In the genomic region with DNA sequence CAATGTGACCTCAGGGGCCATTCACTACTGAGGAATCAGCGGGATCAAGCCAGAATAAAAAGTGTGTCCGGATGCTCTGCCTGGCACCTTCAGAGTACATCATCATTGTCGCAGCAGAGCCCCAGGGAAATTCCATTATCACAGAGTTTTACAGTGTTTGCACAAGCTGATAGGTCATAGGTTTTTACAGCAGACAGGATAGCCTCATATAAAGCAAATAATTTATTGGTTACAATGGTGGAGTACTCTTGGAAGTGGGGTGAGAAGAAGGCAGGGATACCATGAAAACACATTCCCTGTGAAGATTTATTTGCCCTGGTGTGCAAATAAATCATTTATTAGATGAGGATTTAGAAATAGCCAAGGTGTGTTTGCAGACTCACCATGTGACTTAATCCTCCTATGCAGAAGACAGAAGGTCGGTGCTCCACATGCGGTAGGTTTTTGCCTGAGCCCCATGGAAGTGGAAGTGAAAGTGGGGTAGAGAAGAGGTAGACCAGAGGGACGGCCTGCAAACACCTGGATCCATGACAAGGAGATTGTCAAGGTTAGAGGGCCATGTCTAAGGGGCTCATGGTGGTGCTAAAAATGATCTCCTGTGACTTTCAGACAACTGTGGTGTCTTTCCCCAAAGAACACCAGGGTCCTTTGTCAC, we compare ENCODE assay signal across 27 mouse cellular contexts. TPM values are rescaled to one million over a fixed set of nuclear protein-coding genes. Genes with fewer than 3 reads are reported as not detected.
"Had no signal": no experiment of that assay in that cellular context is flagged by ENCODE, and none has a peak within 500 bp of the region (broad histone marks: within the 10 kb centered on the region; RNA-seq: fewer than 3 reads in every experiment).

No protein-coding gene starts in this region.

- DNase-seq: kidney, adult 2 months; kidney, postnatal 25 days; left cerebral cortex, postnatal 4 days; liver, postnatal 0 days; lung, embryonic 14.5 days; retina, postnatal 1 day; right cerebral cortex, postnatal 25 days; thymus, adult 18-20 months; thymus, postnatal 4 days had no signal

- H3K9me3 ChIP-seq: limb, embryonic 12.5 days; limb, embryonic 15.5 days; midbrain, embryonic 12.5 days; midbrain, embryonic 15.5 days; neural tube, embryonic 12.5 days; neural tube, embryonic 15.5 days had no signal

- H3K36me3 ChIP-seq: limb, embryonic 12.5 days; limb, embryonic 15.5 days; midbrain, embryonic 12.5 days; midbrain, embryonic 15.5 days; neural tube, embryonic 12.5 days; neural tube, embryonic 15.5 days had no signal

- H3K4me1 ChIP-seq: limb, embryonic 12.5 days; limb, embryonic 15.5 days; midbrain, embryonic 12.5 days; midbrain, embryonic 15.5 days; neural tube, embryonic 12.5 days; neural tube, embryonic 15.5 days had no signal

- H3K27me3 ChIP-seq: limb, embryonic 15.5 days; midbrain, embryonic 12.5 days; midbrain, embryonic 15.5 days; neural tube, embryonic 12.5 days; neural tube, embryonic 15.5 days had no signal

- H3K9ac ChIP-seq: limb, embryonic 12.5 days; limb, embryonic 15.5 days; liver, embryonic 14.5 days; liver, postnatal 0 days; lung, embryonic 14.5 days; midbrain, embryonic 12.5 days; midbrain, embryonic 15.5 days; neural tube, embryonic 12.5 days; neural tube, embryonic 15.5 days had no signal

- H3K4me2 ChIP-seq: limb, embryonic 12.5 days; limb, embryonic 15.5 days; liver, embryonic 11.5 days; lung, embryonic 14.5 days; midbrain, embryonic 12.5 days; midbrain, embryonic 15.5 days; neural tube, embryonic 12.5 days; neural tube, embryonic 15.5 days had no signal

- H3K4me3 ChIP-seq: limb, embryonic 12.5 days; limb, embryonic 15.5 days; midbrain, embryonic 12.5 days; midbrain, embryonic 15.5 days; neural tube, embryonic 12.5 days; neural tube, embryonic 15.5 days had no signal

- ATAC-seq: liver, postnatal 0 days; lung, postnatal 0 days; midbrain, embryonic 15.5 days had no signal

- H3K27ac ChIP-seq: kidney, postnatal 0 days; limb, embryonic 12.5 days; limb, embryonic 15.5 days; liver, embryonic 14.5 days; macrophage; midbrain, embryonic 12.5 days; midbrain, embryonic 15.5 days; neural tube, embryonic 12.5 days; neural tube, embryonic 15.5 days had no signal

RNA-seq across cellular contexts. Expression of a gene that starts 3.8 kb away (rescaled TPM):
- total RNA-seq: layer of hippocampus, postnatal 14 days; left cerebral cortex, adult 8-10 months; left cerebral cortex, postnatal 14 days; left cerebral cortex, postnatal 4 days; megakaryocyte, adult 5-6 weeks had no signal
- polyA plus RNA-seq: kidney, adult 2 months; kidney, embryonic 14.5 days; kidney, postnatal 0 days; limb, embryonic 12.5 days; limb, embryonic 15.5 days; liver, embryonic 11.5 days; liver, embryonic 14.5 days; liver, postnatal 0 days; lung, embryonic 14.5 days; lung, postnatal 0 days; macrophage; midbrain, embryonic 12.5 days; midbrain, embryonic 15.5 days; neural tube, embryonic 12.5 days; neural tube, embryonic 15.5 days had no signal

RNA-seq across cellular contexts. Expression of a gene that starts 18.6 kb away (rescaled TPM):
- polyA plus RNA-seq: limb, embryonic 12.5 days; liver, embryonic 11.5 days; liver, postnatal 0 days; lung, postnatal 0 days; midbrain, embryonic 15.5 days; neural tube, embryonic 12.5 days; neural tube, embryonic 15.5 days had no signal

RNA-seq across cellular contexts. Expression of a gene that starts 47.7 kb away (rescaled TPM):
- total RNA-seq: layer of hippocampus, postnatal 14 days; left cerebral cortex, adult 8-10 months; left cerebral cortex, postnatal 14 days; left cerebral cortex, postnatal 4 days had no signal
- polyA plus RNA-seq: kidney, postnatal 0 days; limb, embryonic 15.5 days; liver, embryonic 11.5 days; liver, embryonic 14.5 days; liver, postnatal 0 days; lung, embryonic 14.5 days; lung, postnatal 0 days; midbrain, embryonic 12.5 days; neural tube, embryonic 12.5 days; stomach, embryonic 16.5 days; testis, adult 2 months had no signal
